Mouse (Mus musculus): ENCODE data around the gene Cdc42se1. TPM values are rescaled to one million over a fixed set of nuclear protein-coding genes. Genes with fewer than 3 reads are reported as not detected.

Cdc42se1 gene
- polyA plus RNA-seq (2015; fragmentation: Nextera tagmentation; extraction: Ambion mirVana): 57.8 and 59.3 TPM in 2 replicates

DNA sequence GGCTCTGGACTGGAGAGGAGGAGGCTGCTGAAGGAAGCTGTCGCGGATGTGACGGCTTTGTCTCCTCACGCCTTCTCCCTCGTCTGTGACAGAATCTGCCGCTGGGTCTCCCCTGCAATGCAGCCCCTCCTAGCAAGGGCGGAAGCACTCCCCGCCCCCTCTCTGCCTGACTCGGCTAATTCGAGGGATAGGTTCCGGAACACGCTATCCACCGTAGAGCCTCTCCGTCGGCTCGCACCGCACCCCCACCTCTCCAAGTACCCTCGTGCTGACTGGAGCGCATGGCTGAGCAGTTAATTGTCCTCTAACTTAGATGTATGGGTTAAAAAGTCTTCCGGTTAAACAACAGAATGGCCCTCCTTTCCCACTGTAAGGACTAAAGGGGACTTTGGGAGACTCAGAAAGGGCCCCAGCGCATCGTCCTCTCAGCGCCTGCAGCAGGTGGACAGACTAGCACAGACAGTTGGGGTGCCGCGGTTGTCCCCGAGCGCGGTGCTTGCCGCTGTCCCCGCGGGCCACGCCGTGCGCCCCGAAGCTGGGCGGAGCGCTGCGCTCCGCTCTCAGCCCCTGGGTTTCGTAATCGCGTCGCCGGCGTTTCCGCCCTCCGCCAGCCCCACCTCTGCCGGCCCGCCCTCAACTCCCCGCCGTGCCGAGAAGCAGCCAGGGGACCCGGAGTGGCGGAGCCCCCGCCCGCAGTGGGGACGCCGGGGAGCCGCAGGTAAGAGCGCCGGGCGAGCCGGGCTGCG lies at the start of gene Cdc42se1:
Gene Cdc42se1, plus strand, starts transcription at position 585 of the 746 bp plus-strand sequence.
- Histone ChIP-seq H3K4me2 (ENCODE audit: low read depth, low read length) (peak within 1 kb of the TSS; percentile 88), H3K4me1 (ENCODE audit: control insufficient read depth, insufficient read depth, low read length) (peaks cover 26% of the 10 kb centered on the region), H3K4me3 (ENCODE audit: low read length) (peak within 1 kb of the TSS; percentile 86), H3K9ac (ENCODE audit: low read length) (peak within 1 kb of the TSS; percentile 95), H3K27me3 (ENCODE audit: control insufficient read depth, insufficient read depth, low read length) (no peaks in the 10 kb centered on the region), H3K36me3 (ENCODE audit: control insufficient read depth, insufficient read depth) (peaks cover 19% of the 10 kb centered on the region), H3K9me3 (replicated peaks; ENCODE audit: control insufficient read depth, low read length) (0 out of 2 replicates have a peak, but pooled peaks cover 2% of the 10 kb centered on the region), H3K27ac (ENCODE audit: low read length) (peak within 1 kb of the TSS; percentile 97)
- peak; percentile 90 for ATAC-seq (replicated peaks; ENCODE audit: extremely low read depth, insufficient read depth, low FRiP score)
- under 1% methylated on average over 64 of the region's 64 CpGs for WGBS

GRCm38 (mm10) chr3:95178948-95179347 lies 49.6 kb upstream of the Cdc42se1 start:
- Histone ChIP-seq H3K4me2 (ENCODE audit: low read depth, low read length) (no peak overlapping the region), H3K9me3 (replicated peaks; ENCODE audit: control insufficient read depth, low read length) (no peaks in the 10 kb centered on the region), H3K9ac (ENCODE audit: low read length) (no peak overlapping the region), H3K27me3 (ENCODE audit: control insufficient read depth, insufficient read depth, low read length) (peaks cover 4% of the 10 kb centered on the region; the same call in 1 of the 2 replicates), H3K27ac (ENCODE audit: low read length) (no peak overlapping the region), H3K36me3 (ENCODE audit: control insufficient read depth, insufficient read depth) (peaks cover 4% of the 10 kb centered on the region), H3K4me1 (ENCODE audit: control insufficient read depth, insufficient read depth, low read length) (no peaks in the 10 kb centered on the region), H3K4me3 (ENCODE audit: low read length) (no peak overlapping the region)
- no peak for ATAC-seq (replicated peaks; ENCODE audit: extremely low read depth, insufficient read depth, low FRiP score)
- WGBS: 76% methylated on average over 5 of the region's 5 CpGs

DNA sequence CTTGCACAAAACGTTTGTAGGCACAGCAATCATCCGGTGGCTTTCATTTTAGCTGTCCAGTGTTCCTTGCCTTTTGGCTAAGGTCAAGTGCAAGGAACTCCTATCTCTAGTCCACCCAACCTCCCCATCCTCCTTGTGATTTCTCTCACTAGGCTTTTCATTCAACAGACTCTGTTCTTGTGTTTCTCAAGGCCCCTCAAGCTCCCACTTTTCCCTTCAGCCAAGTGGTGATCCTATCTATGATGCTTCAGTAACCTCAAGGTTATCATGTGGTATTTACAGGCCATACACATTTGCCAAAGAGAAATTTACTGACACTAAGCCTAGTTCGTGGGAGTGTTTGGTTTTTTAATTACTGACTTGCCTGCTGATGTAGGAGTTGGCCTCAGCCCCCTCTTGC lies 48.6 kb upstream of the Cdc42se1 start:
- Histone ChIP-seq H3K27ac (ENCODE audit: low read length) (no peak overlapping the region), H3K9ac (ENCODE audit: low read length) (no peak overlapping the region), H3K36me3 (ENCODE audit: control insufficient read depth, insufficient read depth) (peaks cover 12% of the 10 kb centered on the region), H3K4me2 (ENCODE audit: low read depth, low read length) (no peak overlapping the region), H3K4me3 (ENCODE audit: low read length) (no peak overlapping the region), H3K9me3 (replicated peaks; ENCODE audit: control insufficient read depth, low read length) (no peaks in the 10 kb centered on the region), H3K4me1 (ENCODE audit: control insufficient read depth, insufficient read depth, low read length) (no peaks in the 10 kb centered on the region), H3K27me3 (ENCODE audit: control insufficient read depth, insufficient read depth, low read length) (peaks cover 4% of the 10 kb centered on the region; the same call in 1 of the 2 replicates)
- no peak for ATAC-seq (replicated peaks; ENCODE audit: extremely low read depth, insufficient read depth, low FRiP score)
- WGBS: 61% methylated on average over 3 of the region's 3 CpGs

DNA sequence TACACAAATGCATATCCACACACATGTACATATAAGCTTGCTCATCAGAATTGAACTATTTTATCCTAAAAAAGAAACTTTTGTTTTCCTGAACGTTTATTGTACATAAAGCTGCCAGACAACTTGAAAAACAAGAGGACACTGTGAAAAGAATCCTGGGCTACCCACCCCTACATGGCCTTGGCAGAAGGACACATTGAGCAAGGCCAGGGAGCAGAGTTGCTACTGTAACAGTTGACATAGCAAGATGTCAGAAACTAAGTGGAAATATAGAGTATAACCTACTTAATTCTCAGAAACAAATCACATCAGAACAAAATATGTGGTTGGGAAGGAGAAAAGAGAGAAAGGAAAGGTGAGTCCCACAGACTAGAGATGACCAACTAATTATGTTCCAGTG lies 46.7 kb upstream of the Cdc42se1 start:
- no peak for ATAC-seq (replicated peaks; ENCODE audit: extremely low read depth, insufficient read depth, low FRiP score)
- no peak overlapping the region for H3K4me3 ChIP-seq (ENCODE audit: low read length)
- H3K4me1 ChIP-seq (ENCODE audit: control insufficient read depth, insufficient read depth, low read length): no peaks in the 10 kb centered on the region
- no peak overlapping the region for H3K9ac ChIP-seq (ENCODE audit: low read length)
- peaks cover 16% of the 10 kb centered on the region for H3K36me3 ChIP-seq (ENCODE audit: control insufficient read depth, insufficient read depth)
- 68% methylated on average over 1 of the region's 1 CpGs for WGBS
- no peak overlapping the region for H3K27ac ChIP-seq (ENCODE audit: low read length)
- H3K27me3 ChIP-seq (ENCODE audit: control insufficient read depth, insufficient read depth, low read length): no peaks in the 10 kb centered on the region
- no peaks in the 10 kb centered on the region for H3K9me3 ChIP-seq (replicated peaks; ENCODE audit: control insufficient read depth, low read length)
- no peak overlapping the region for H3K4me2 ChIP-seq (ENCODE audit: low read depth, low read length)

- Histone ChIP-seq H3K27me3 (ENCODE audit: control insufficient read depth, insufficient read depth, low read length) (no peaks in the 10 kb centered on the region), H3K4me3 (ENCODE audit: low read length) (no peak overlapping the region), H3K27ac (ENCODE audit: low read length) (no peak overlapping the region), H3K4me1 (ENCODE audit: control insufficient read depth, insufficient read depth, low read length) (no peaks in the 10 kb centered on the region), H3K9me3 (replicated peaks; ENCODE audit: control insufficient read depth, low read length) (no peaks in the 10 kb centered on the region), H3K9ac (ENCODE audit: low read length) (no peak overlapping the region), H3K4me2 (ENCODE audit: low read depth, low read length) (no peak overlapping the region), H3K36me3 (ENCODE audit: control insufficient read depth, insufficient read depth) (peaks cover 44% of the 10 kb centered on the region)
- 82% methylated on average over 9 of the region's 9 CpGs for WGBS
- ATAC-seq (replicated peaks; ENCODE audit: extremely low read depth, insufficient read depth, low FRiP score): no peak
Measured at GRCm38 (mm10) chr3:95184796-95185577, 43.5 kb upstream of the Cdc42se1 start.

DNA sequence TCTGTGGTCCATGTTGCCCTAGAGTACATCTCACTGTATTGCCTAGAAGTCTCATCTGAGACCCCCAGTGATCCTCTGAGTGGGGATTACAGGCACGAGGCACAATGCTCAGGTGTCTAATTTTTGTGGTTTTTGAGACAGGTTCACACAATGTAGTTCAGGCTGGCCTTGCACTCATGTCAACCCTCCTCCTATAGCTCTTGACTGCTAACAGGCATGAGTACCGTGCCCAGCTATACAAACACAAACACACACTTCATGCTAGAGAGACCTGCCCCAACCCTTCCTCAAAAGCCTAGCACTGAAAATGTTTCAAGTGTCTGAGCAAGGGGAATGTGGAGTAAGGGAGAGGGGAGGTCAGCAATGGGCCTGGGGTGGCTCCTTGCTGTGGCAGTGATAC lies 42.4 kb upstream of the Cdc42se1 start:
- Histone ChIP-seq H3K9me3 (replicated peaks; ENCODE audit: control insufficient read depth, low read length) (no peaks in the 10 kb centered on the region), H3K4me2 (ENCODE audit: low read depth, low read length) (no peak overlapping the region), H3K36me3 (ENCODE audit: control insufficient read depth, insufficient read depth) (peaks cover 47% of the 10 kb centered on the region), H3K27ac (ENCODE audit: low read length) (no peak overlapping the region), H3K27me3 (ENCODE audit: control insufficient read depth, insufficient read depth, low read length) (no peaks in the 10 kb centered on the region), H3K4me1 (ENCODE audit: control insufficient read depth, insufficient read depth, low read length) (no peaks in the 10 kb centered on the region), H3K4me3 (ENCODE audit: low read length) (no peak overlapping the region), H3K9ac (ENCODE audit: low read length) (no peak overlapping the region)
- WGBS: 89% methylated on average over 2 of the region's 2 CpGs
- ATAC-seq (replicated peaks; ENCODE audit: extremely low read depth, insufficient read depth, low FRiP score): no peak

GRCm38 (mm10) chr3:95186888-95187287 lies 41.6 kb upstream of the Cdc42se1 start:
- no peaks in the 10 kb centered on the region for H3K4me1 ChIP-seq (ENCODE audit: control insufficient read depth, insufficient read depth, low read length)
- peaks cover 47% of the 10 kb centered on the region for H3K36me3 ChIP-seq (ENCODE audit: control insufficient read depth, insufficient read depth)
- no peak overlapping the region for H3K9ac ChIP-seq (ENCODE audit: low read length)
- no peaks in the 10 kb centered on the region for H3K9me3 ChIP-seq (replicated peaks; ENCODE audit: control insufficient read depth, low read length)
- H3K27ac ChIP-seq (ENCODE audit: low read length): no peak overlapping the region
- no peak overlapping the region for H3K4me2 ChIP-seq (ENCODE audit: low read depth, low read length)
- 84% methylated on average over 6 of the region's 6 CpGs for WGBS
- no peak for ATAC-seq (replicated peaks; ENCODE audit: extremely low read depth, insufficient read depth, low FRiP score)
- H3K27me3 ChIP-seq (ENCODE audit: control insufficient read depth, insufficient read depth, low read length): no peaks in the 10 kb centered on the region
- H3K4me3 ChIP-seq (ENCODE audit: low read length): no peak overlapping the region

DNA sequence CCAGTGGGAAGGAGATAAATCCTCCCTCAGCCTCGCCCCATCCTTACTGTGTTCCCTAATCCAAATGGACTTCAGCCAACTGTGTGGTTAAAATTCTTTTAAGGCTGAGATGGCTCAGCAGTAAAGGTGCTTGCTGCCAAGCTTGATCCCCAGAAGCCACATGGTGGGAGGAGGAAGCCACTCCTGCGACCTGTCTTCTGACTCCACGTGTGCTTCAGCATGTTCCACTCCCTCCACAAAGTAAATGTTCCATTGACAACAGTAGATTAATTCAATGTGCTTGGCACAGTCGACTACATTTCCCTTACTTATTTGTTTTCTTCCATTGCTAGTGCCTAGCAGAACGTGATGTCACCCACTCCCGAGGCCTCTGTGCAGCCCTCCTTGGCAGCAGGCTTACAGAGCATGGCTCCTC lies 33.8 kb upstream of the Cdc42se1 start:
- WGBS: 74% methylated on average over 6 of the region's 6 CpGs
- H3K4me1 ChIP-seq (ENCODE audit: control insufficient read depth, insufficient read depth, low read length): no peaks in the 10 kb centered on the region
- no peaks in the 10 kb centered on the region for H3K9me3 ChIP-seq (replicated peaks; ENCODE audit: control insufficient read depth, low read length)
- peaks cover 45% of the 10 kb centered on the region for H3K36me3 ChIP-seq (ENCODE audit: control insufficient read depth, insufficient read depth)
- no peak for ATAC-seq (replicated peaks; ENCODE audit: extremely low read depth, insufficient read depth, low FRiP score)
- H3K4me2 ChIP-seq (ENCODE audit: low read depth, low read length): no peak overlapping the region
- H3K4me3 ChIP-seq (ENCODE audit: low read length): no peak overlapping the region
- no peaks in the 10 kb centered on the region for H3K27me3 ChIP-seq (ENCODE audit: control insufficient read depth, insufficient read depth, low read length)
- no peak overlapping the region for H3K9ac ChIP-seq (ENCODE audit: low read length)
- H3K27ac ChIP-seq (ENCODE audit: low read length): no peak overlapping the region

DNA sequence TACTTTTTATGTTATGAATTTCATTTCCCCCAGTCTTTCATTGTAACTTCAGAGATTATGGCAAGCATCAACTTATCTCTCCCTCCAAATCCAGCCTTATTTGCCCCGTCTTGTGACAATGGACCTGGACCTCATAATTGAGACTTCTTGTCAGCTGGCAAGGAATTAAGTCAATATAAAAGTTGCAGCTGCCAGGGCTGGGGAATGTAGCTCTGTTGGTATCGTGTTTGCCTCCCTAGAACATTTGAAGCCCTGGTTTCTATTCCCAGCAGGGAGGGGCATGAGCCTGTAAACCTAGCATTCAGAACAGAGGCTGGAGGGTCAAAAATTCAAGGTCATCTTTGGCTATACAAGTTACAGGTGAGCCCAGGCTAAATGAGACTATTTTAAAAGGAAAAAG lies 32.8 kb upstream of the Cdc42se1 start:
- H3K9me3 ChIP-seq (replicated peaks; ENCODE audit: control insufficient read depth, low read length): no peaks in the 10 kb centered on the region
- H3K4me2 ChIP-seq (ENCODE audit: low read depth, low read length): no peak overlapping the region
- H3K27ac ChIP-seq (ENCODE audit: low read length): no peak overlapping the region
- ATAC-seq (replicated peaks; ENCODE audit: extremely low read depth, insufficient read depth, low FRiP score): no peak
- 80% methylated on average over 2 of the region's 2 CpGs for WGBS
- H3K4me3 ChIP-seq (ENCODE audit: low read length): no peak overlapping the region
- H3K27me3 ChIP-seq (ENCODE audit: control insufficient read depth, insufficient read depth, low read length): no peaks in the 10 kb centered on the region
- H3K36me3 ChIP-seq (ENCODE audit: control insufficient read depth, insufficient read depth): peaks cover 44% of the 10 kb centered on the region
- no peaks in the 10 kb centered on the region for H3K4me1 ChIP-seq (ENCODE audit: control insufficient read depth, insufficient read depth, low read length)
- no peak overlapping the region for H3K9ac ChIP-seq (ENCODE audit: low read length)
